Mouse (Mus musculus): ENCODE measurements at regions not wholly inside any gene's neighbourhood (a gene's known extent, or its start where the extent isn't known, plus 50 kb on each side); places are given as distances from the start of the nearest gene placed in this dataset.
A peak's percentile ranks its signal among the peaks of the same experiment; 100 is the strongest.

- Histone ChIP-seq H3K9ac (ENCODE audit: low read depth, low read length) (no peak overlapping the region), H3K4me2 (ENCODE audit: low read length) (no peak overlapping the region), H3K36me3 (ENCODE audit: control insufficient read depth, insufficient read depth, low read length) (no peaks in the 10 kb centered on the region), H3K4me1 (ENCODE audit: control insufficient read depth, insufficient read depth, low read length) (no peaks in the 10 kb centered on the region), H3K27ac (ENCODE audit: low read length) (no peak overlapping the region), H3K27me3 (ENCODE audit: control insufficient read depth, insufficient read depth, low read depth, low read length) (no peaks in the 10 kb centered on the region), H3K4me3 (ENCODE audit: low read depth, low read length) (no peak overlapping the region), H3K9me3 (replicated peaks; ENCODE audit: control insufficient read depth, low read length, poor library complexity, severe bottlenecking) (peaks cover 4% of the 10 kb centered on the region; the same call in 1 of the 2 replicates)
- 59% methylated on average over 8 of the region's 8 CpGs for WGBS
- peak; percentile 58; the same call in 1 of the 2 replicates for ATAC-seq
These were observed 50.7 kb upstream of the Fat1 start for GRCm38 (mm10) chr8:44884399-44885006.
